Mouse (Mus musculus) cortical plate, adult 2 months (tissue): ENCODE measurements around the gene Cadm1. TPM values are rescaled to one million over a fixed set of nuclear protein-coding genes. Genes with fewer than 3 reads are reported as not detected.

Source experiments
- H3K27ac ChIP-seq: fragments of 200-500 bp; 2 replicates; pipeline ENCODE4 v1.5.1; 2012; ENCODE audit warnings: low read length, control low read depth, inconsistent platforms; ENCODE audit not compliant: insufficient read depth
- H3K4me1 ChIP-seq: fragments of 200-500 bp; 2 replicates; pipeline ENCODE4 v1.6.1; 2011; ENCODE audit warnings: low read length; ENCODE audit not compliant: control insufficient read depth, insufficient read depth
- H3K4me3 ChIP-seq: fragments of 200-500 bp; 2 replicates; pipeline ENCODE4 v1.5.1; 2011; ENCODE audit warnings: mild to moderate bottlenecking, low read length, control low read depth; ENCODE audit not compliant: insufficient read depth
- CTCF ChIP-seq: fragments of 200-500 bp; IDR thresholded peaks from 2 replicates; pipeline ENCODE4 v1.5.1; 2011; ENCODE audit warnings: mild to moderate bottlenecking, control low read depth, low read length; ENCODE audit not compliant: insufficient read depth; ENCODE audit errors: extremely low read depth
- POLR2A ChIP-seq: fragments of 200-500 bp; IDR thresholded peaks from 2 replicates; pipeline ENCODE4 v1.6.1; 2011; ENCODE audit warnings: mild to moderate bottlenecking, low read length, control low read depth; ENCODE audit not compliant: insufficient read depth; ENCODE audit errors: extremely low read depth
- polyA plus RNA-seq: library from polyadenylated mRNA; depleted of rRNA; stranded (reverse); fragments of >200 nt; gene quantifications from 2 replicates; pipeline ENCODE4 v1.2.3, GENCODE M21; 2012; rRNA removed

Gene Cadm1
- 104 and 106 TPM in 2 replicates for polyA plus RNA-seq

DNA sequence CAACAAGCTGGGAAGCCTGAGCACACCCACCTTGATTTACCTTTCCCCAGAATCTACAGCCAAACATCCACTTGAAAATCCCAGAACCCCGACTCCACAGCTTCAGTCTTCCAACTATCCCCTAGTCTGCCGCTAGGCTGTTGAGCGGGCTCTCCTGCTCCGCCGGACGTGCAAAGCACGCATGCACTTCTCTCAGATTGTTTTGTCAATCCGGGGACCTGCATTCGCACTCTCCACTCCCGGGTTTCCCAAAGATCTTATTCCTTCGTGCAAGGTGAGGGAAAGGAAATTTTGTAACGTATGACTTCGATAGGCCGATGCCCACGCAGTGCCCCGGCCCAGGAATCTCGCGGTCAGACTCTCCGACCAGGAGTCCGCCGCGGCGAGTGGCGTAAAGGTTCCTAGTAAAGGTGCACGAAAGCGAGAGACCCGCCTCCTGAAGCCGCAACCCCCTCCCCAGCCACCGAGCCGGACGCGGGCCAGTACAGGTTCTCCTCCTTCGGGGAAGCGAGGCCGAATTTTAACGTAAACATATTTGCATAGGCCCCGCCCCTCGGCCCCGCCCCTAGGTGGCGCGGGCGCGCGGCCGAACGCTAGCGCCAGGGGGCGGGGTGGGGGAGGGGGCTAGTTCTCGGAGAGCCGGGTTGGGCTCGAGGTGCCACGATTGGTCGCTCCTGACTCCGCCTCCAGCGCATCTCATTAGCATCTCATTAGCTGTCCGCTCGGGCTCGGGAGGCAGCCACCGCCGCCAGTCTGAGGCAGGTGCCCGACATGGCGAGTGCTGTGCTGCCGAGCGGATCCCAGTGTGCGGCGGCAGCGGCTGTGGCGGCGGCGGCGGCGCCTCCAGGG is at the start of gene Cadm1:
Gene Cadm1 (plus strand): TSS at position 572 of the 849 bp plus-strand sequence.
- peak; percentile 97 for TF ChIP-seq POLR2A
- peak; percentile 30; the same call in 1 of the 2 replicates for TF ChIP-seq CTCF
- H3K4me1 ChIP-seq: peaks cover 3% of the 10 kb centered on the region

DNA sequence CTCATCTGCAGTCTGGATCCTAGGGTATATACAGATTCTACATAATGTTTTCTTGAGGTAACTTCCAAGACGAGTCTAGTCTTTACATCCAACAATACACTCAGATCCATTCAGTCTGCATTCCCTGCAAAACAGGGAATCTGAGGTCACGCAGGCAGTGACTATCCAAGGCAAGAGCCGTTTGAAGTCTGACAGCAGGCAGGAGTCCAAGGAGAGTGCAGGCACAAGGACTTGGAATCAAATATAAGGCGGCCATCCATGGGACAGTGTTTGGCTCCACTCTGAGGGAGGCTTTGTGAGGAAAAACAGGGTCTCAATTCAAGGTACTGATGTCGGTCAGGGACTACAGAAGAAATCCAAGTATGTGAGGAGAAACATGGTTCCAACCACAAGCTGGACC is 45.5 kb upstream of the Cadm1 start:
- TF ChIP-seq CTCF (no peak), POLR2A (no peak)
- H3K4me1 ChIP-seq: no peaks in the 10 kb centered on the region
- H3K27ac ChIP-seq: no peak overlapping the region
- no peak overlapping the region for H3K4me3 ChIP-seq

More for the DNA sequence above, at the start of gene Cadm1:
- Histone ChIP-seq H3K4me3 (peak within 1 kb of the TSS; percentile 98), H3K27ac (peak within 1 kb of the TSS; percentile 96)

DNA sequence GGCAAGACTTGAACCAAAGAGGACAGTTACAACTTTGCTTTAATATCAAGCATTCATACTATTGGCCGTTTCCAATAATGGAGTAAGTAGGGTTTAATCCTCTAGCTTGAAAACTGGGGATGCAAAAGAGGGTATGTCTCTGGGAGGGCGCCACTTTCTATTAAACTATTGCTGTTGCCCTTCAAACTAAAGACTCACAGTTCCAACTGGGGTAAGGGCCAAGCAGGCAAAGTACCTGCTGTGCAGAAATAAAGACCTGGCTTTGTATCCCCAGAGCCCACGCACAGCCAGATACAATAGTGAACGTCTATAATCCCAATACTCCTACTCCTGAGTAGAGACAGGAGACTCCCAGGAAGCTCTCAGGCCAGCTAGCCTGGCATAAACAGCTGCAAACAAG is 44.8 kb upstream of the Cadm1 start:
- TF ChIP-seq CTCF (no peak), POLR2A (no peak)
- Histone ChIP-seq H3K4me1 (no peaks in the 10 kb centered on the region), H3K27ac (no peak overlapping the region), H3K4me3 (no peak overlapping the region)

DNA sequence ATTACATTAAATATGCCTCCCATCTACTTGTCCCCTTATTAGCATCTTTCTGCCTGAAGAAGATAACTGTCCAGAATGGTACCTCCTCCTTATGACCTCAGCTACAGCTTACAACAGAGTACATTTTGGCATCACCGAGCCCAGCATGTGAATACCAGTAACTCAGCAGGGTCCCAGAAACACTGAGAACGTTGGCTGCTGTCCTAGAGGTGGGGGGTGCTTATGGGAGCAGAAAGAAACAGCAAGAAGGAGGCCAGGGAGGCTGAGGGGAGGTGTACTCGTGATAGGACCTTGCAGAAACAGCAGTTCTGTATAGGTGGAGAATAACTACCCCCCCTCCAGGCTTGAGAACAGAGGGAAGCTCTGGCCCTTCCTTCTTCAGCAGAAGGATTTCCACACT is 30.2 kb upstream of the Cadm1 start:
- Histone ChIP-seq H3K4me3 (no peak overlapping the region), H3K4me1 (no peaks in the 10 kb centered on the region), H3K27ac (no peak overlapping the region)
- no peak for TF ChIP-seq CTCF

DNA sequence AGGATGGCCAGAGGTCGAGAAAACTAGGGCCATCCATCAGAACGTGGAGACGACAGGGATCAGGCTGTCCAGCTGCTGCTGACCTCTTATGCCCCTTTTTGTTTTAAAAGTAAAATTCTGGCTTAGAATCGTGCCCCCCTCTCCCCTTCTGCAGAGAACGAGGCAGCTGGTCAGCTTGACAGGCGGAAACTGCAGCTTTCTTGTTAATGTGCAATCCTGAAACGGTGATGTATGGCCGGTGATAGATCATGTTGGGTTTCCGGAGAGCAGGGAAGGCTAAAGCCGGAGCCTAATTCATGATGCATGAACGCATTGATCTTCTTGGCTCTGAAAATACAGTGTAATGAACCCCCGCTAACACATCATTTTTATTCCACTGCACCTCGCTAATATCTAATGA is 24.0 kb upstream of the Cadm1 start:
- H3K4me1 ChIP-seq: no peaks in the 10 kb centered on the region
- TF ChIP-seq CTCF (no peak), POLR2A (no peak)
- H3K4me3 ChIP-seq: no peak overlapping the region
- H3K27ac ChIP-seq: no peak overlapping the region

DNA sequence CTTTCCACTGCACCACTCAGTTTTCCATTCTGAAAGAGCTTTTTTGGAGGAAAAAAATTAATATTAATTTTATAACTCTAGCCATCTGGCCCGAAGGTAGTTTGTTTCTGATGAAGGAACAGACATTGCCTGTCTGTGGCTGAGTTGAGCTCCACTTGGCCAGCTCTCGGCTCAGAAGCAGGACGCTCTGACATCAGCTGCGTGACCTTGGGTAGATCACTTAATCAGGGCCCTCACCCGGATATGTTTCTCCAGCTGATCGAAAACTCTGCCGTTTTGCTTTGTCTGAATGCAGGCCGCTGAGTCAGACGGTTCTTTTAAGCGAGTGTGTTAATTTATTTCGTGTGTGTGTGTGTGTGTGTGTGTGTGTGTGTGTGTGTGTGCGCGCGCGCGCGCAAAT is 23.1 kb upstream of the Cadm1 start:
- TF ChIP-seq CTCF: no peak
- no peak for TF ChIP-seq POLR2A
- Histone ChIP-seq H3K27ac (no peak overlapping the region), H3K4me1 (no peaks in the 10 kb centered on the region), H3K4me3 (no peak overlapping the region)

DNA sequence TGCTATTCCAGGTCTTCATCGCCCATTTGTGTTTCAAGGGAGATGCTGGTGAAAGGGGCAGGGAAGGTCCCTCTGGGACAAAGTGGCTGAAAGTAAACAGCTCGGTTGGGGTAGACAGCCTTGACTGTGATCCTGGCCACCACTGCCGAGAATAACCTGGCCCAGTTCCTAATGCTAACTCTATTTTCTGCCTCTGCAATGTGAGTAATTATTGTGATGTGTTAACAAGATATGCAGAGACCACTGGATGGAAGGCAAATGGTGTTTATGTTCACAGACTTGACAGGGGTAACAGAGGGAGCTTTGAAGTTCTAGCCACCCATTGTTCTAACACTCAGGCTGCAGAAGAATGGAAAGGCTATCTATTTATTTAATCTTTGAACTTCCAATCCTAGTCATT is 21.9 kb upstream of the Cadm1 start:
- no peak overlapping the region for H3K27ac ChIP-seq
- no peaks in the 10 kb centered on the region for H3K4me1 ChIP-seq
- H3K4me3 ChIP-seq: no peak overlapping the region
- no peak for TF ChIP-seq POLR2A
- TF ChIP-seq CTCF: no peak

DNA sequence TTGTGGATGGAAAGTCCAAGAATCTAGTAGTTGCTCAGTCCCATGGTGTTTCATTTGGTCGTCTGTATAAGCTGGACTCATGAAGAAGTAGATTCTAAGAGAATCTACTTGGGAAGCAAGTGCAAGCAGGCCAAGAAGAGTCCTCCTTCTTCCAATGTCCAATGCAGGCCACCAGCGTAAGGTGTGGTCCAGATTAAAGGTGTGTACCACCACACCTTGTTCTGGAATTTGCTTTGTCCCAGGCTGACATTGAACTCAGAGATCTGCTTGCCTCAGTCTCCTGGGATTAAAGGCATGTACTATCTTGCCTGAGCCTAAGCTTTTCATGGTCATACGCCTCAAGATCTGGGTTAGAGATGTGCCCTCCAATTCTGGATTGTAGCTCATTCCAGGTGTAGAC is 17.5 kb upstream of the Cadm1 start:
- TF ChIP-seq CTCF: no peak
- TF ChIP-seq POLR2A: no peak
- Histone ChIP-seq H3K4me1 (no peaks in the 10 kb centered on the region), H3K27ac (no peak overlapping the region), H3K4me3 (no peak overlapping the region)

DNA sequence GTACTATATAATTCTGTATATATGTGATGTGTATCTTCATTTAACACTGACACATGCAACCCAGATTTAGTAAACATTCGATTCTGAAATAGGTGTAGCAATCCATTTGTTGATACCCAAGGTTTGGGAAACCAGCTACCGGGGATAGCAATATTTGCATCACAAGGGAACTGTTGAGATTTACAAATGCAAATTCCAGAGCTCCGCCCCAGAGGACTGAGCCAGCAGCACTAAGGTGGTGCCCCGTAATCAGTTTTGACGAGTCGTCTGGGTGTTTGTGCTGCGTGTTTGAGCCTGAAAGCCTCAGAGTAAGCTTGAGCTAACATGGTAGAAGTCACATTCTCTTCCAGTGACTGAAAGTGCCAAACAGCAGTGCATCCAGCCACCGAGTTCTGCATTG is 15.7 kb upstream of the Cadm1 start:
- no peak for TF ChIP-seq POLR2A
- no peak overlapping the region for H3K27ac ChIP-seq

DNA sequence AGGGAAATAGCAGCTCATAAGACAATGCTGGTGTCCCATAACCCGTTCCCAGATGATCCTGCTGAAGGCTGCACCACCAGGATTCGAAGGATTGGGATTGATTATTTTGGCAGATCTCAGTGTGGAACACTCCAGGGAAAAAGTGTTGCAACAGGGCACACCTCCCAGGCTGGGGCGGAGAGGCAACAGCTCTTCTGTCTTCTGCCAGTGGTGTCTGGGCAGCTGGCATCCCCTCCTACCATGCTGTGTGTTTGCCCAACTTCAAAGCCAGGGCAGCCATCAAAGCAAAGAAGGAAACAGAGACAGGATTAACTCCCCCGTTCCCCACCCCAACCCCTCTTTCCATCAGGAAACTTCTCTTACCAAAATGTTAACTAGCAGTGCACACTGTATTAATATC is 13.7 kb upstream of the Cadm1 start:
- no peak for TF ChIP-seq POLR2A
- no peak for TF ChIP-seq CTCF
- Histone ChIP-seq H3K4me1 (no peaks in the 10 kb centered on the region), H3K27ac (no peak overlapping the region), H3K4me3 (no peak overlapping the region)

More for the DNA sequence above, 15.7 kb upstream of the Cadm1 start:
- Histone ChIP-seq H3K4me3 (no peak overlapping the region), H3K4me1 (no peaks in the 10 kb centered on the region)
